24 mouse cellular contexts compared by ENCODE assay signal in the genomic region with DNA sequence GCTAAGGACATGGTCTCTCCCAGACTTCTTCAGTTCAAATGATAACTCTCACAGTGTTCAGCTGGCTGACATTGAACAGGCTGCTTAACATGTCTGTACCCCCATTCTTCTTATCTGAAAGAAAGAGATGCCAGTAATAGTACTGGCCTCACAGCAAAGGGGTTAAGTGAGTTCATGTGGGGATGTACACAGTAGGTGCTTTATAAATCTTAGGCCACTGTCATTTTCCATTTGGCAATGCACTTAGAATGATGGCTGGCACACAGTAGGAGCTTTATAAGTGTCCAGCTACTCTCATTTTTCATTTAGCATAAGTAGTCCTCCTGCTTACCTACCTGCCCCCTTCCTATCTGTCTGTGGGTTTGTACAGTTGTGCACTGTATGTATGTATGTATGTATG.
"Had no signal": no experiment of that assay in that cellular context is flagged by ENCODE, and none has a peak within 500 bp of the region (broad histone marks: within the 10 kb centered on the region; RNA-seq: fewer than 3 reads in every experiment).

No protein-coding gene starts in this region.

- H3K9ac ChIP-seq: embryonic facial prominence, embryonic 12.5 days; embryonic facial prominence, embryonic 13.5 days; embryonic facial prominence, embryonic 15.5 days; forebrain, embryonic 12.5 days; forebrain, embryonic 13.5 days; forebrain, embryonic 15.5 days; forebrain, postnatal 0 days had no signal

- H3K36me3 ChIP-seq: embryonic facial prominence, embryonic 10.5 days; embryonic facial prominence, embryonic 12.5 days; embryonic facial prominence, embryonic 13.5 days; embryonic facial prominence, embryonic 15.5 days; forebrain, embryonic 10.5 days; forebrain, embryonic 12.5 days; forebrain, embryonic 15.5 days had no signal

- H3K27ac ChIP-seq: embryonic facial prominence, embryonic 10.5 days; embryonic facial prominence, embryonic 12.5 days; embryonic facial prominence, embryonic 13.5 days; embryonic facial prominence, embryonic 15.5 days; forebrain, embryonic 10.5 days; forebrain, embryonic 12.5 days; forebrain, embryonic 13.5 days; forebrain, embryonic 15.5 days; gastrocnemius, adult 2 months; heart, adult 2 months had no signal

- H3K4me3 ChIP-seq: embryonic facial prominence, embryonic 10.5 days; embryonic facial prominence, embryonic 12.5 days; embryonic facial prominence, embryonic 13.5 days; embryonic facial prominence, embryonic 15.5 days; erythroblast, embryonic 14.5 days; forebrain, embryonic 10.5 days; forebrain, embryonic 12.5 days; forebrain, embryonic 13.5 days; forebrain, embryonic 15.5 days; gastrocnemius, adult 2 months; heart, adult 2 months had no signal

- DNase-seq: cerebellum, adult 9-10 months; cerebellum, adult 9-11 months; cerebellum, postnatal 10 days; cerebellum, postnatal 14 days; cerebellum, postnatal 25 days; cerebellum, postnatal 36 days; embryo, embryonic 11 days; forebrain, postnatal 0 days; gastrocnemius, adult 2 months; gastrocnemius, postnatal 10 days; gastrocnemius, postnatal 14 days; gastrocnemius, postnatal 25 days; gastrocnemius, postnatal 36 days; heart, adult 18-20 months; heart, adult 2 months had no signal

- H3K4me1 ChIP-seq: embryonic facial prominence, embryonic 12.5 days; embryonic facial prominence, embryonic 15.5 days; forebrain, embryonic 13.5 days; forebrain, embryonic 15.5 days had no signal

- H3K9me3 ChIP-seq: embryonic facial prominence, embryonic 10.5 days; embryonic facial prominence, embryonic 12.5 days; embryonic facial prominence, embryonic 13.5 days; embryonic facial prominence, embryonic 15.5 days; forebrain, embryonic 10.5 days; forebrain, embryonic 12.5 days; forebrain, embryonic 13.5 days; forebrain, embryonic 15.5 days had no signal

- H3K4me2 ChIP-seq: embryonic facial prominence, embryonic 12.5 days; embryonic facial prominence, embryonic 13.5 days; embryonic facial prominence, embryonic 15.5 days; forebrain, embryonic 12.5 days; forebrain, embryonic 13.5 days; forebrain, embryonic 15.5 days had no signal

- H3K27me3 ChIP-seq: forebrain, embryonic 13.5 days; forebrain, embryonic 15.5 days had no signal
